Mouse (Mus musculus): Measurements from ENCODE around the gene Pyroxd1. TPM values are rescaled to one million over a fixed set of nuclear protein-coding genes. Genes with fewer than 3 reads are reported as not detected.
"Not testable (repeated sequence)": the region's sequence is repeated elsewhere in the genome, so short reads cannot be mapped to it uniquely, and the experiment has no call there.

The Pyroxd1 gene
- polyA plus RNA-seq, 1 experiment from 2014 or later, result 26.8 TPM

- H3K27me3 ChIP-seq (replicated peaks; ENCODE audit: control insufficient read depth, insufficient read depth, low read length), result no peaks in the 10 kb centered on the region
- no peaks in the 10 kb centered on the region for H3K9me3 ChIP-seq (ENCODE audit: control insufficient read depth, low read length)
- peaks cover 8% of the 10 kb centered on the region for H3K4me1 ChIP-seq (replicated peaks; ENCODE audit: control insufficient read depth, insufficient read depth, low read length)
- H3K9ac ChIP-seq (replicated peaks; ENCODE audit: low read depth, low read length), result no peak overlapping the region
- WGBS, result 60% methylated on average over 2 of the region's 2 CpGs
- no peak for ATAC-seq
- no peak overlapping the region for H3K27ac ChIP-seq (ENCODE audit: low read length)
- no peak overlapping the region for H3K4me2 ChIP-seq (ENCODE audit: low read length)
- no peak overlapping the region for H3K4me3 ChIP-seq (replicated peaks; ENCODE audit: low read length)
- H3K36me3 ChIP-seq (ENCODE audit: control insufficient read depth, insufficient read depth), result no peaks in the 10 kb centered on the region
These were observed 1.9 kb upstream of the Pyroxd1 start for GRCm38 (mm10) chr6:142343561-142343960.

GRCm38 (mm10) chr6:142346181-142347110 lies 992 bp downstream of the Pyroxd1 start:
- WGBS, result 65% methylated on average over 12 of the region's 12 CpGs
- Histone ChIP-seq H3K4me3 (replicated peaks; ENCODE audit: low read length) (peak overlapping the region; percentile 88), H3K4me2 (ENCODE audit: low read length) (peak overlapping the region; percentile 68), H3K4me1 (replicated peaks; ENCODE audit: control insufficient read depth, insufficient read depth, low read length) (peaks cover 8% of the 10 kb centered on the region), H3K27ac (ENCODE audit: low read length) (no peak overlapping the region), H3K27me3 (replicated peaks; ENCODE audit: control insufficient read depth, insufficient read depth, low read length) (no peaks in the 10 kb centered on the region), H3K9ac (replicated peaks; ENCODE audit: low read depth, low read length) (peak overlapping the region; percentile 77), H3K36me3 (ENCODE audit: control insufficient read depth, insufficient read depth) (peaks cover 16% of the 10 kb centered on the region), H3K9me3 (ENCODE audit: control insufficient read depth, low read length) (no peaks in the 10 kb centered on the region)
- ATAC-seq, result no peak

GRCm38 (mm10) chr6:142347431-142348385 lies 2.3 kb downstream of the Pyroxd1 start:
- Histone ChIP-seq H3K27ac (ENCODE audit: low read length) (no peak overlapping the region), H3K4me3 (replicated peaks; ENCODE audit: low read length) (no peak overlapping the region), H3K4me1 (replicated peaks; ENCODE audit: control insufficient read depth, insufficient read depth, low read length) (peaks cover 8% of the 10 kb centered on the region), H3K9me3 (ENCODE audit: control insufficient read depth, low read length) (no peaks in the 10 kb centered on the region), H3K36me3 (ENCODE audit: control insufficient read depth, insufficient read depth) (peaks cover 19% of the 10 kb centered on the region), H3K4me2 (ENCODE audit: low read length) (no peak overlapping the region), H3K9ac (replicated peaks; ENCODE audit: low read depth, low read length) (no peak overlapping the region), H3K27me3 (replicated peaks; ENCODE audit: control insufficient read depth, insufficient read depth, low read length) (no peaks in the 10 kb centered on the region)
- 69% methylated on average over 11 of the region's 11 CpGs for WGBS
- ATAC-seq, result no peak

GRCm38 (mm10) chr6:142352099-142352498 lies 6.6 kb downstream of the Pyroxd1 start:
- not testable (repeated sequence) for H3K4me3 ChIP-seq (replicated peaks; ENCODE audit: low read length); ATAC-seq; H3K4me2 ChIP-seq (ENCODE audit: low read length); H3K9ac ChIP-seq (replicated peaks; ENCODE audit: low read depth, low read length); H3K4me1 ChIP-seq (replicated peaks; ENCODE audit: control insufficient read depth, insufficient read depth, low read length); H3K9me3 ChIP-seq (ENCODE audit: control insufficient read depth, low read length); H3K27me3 ChIP-seq (replicated peaks; ENCODE audit: control insufficient read depth, insufficient read depth, low read length); H3K27ac ChIP-seq (ENCODE audit: low read length)
- 96% methylated on average over 3 of the region's 3 CpGs for WGBS
- peaks cover 35% of the 10 kb centered on the region for H3K36me3 ChIP-seq (ENCODE audit: control insufficient read depth, insufficient read depth)

GRCm38 (mm10) chr6:142357106-142357505 lies 11.7 kb downstream of the Pyroxd1 start:
- WGBS, result 83% methylated on average over 7 of the region's 7 CpGs
- Histone ChIP-seq H3K4me3 (replicated peaks; ENCODE audit: low read length) (no peak overlapping the region), H3K9me3 (ENCODE audit: control insufficient read depth, low read length) (no peaks in the 10 kb centered on the region), H3K36me3 (ENCODE audit: control insufficient read depth, insufficient read depth) (peaks cover 44% of the 10 kb centered on the region), H3K4me2 (ENCODE audit: low read length) (no peak overlapping the region), H3K9ac (replicated peaks; ENCODE audit: low read depth, low read length) (no peak overlapping the region), H3K27ac (ENCODE audit: low read length) (no peak overlapping the region), H3K27me3 (replicated peaks; ENCODE audit: control insufficient read depth, insufficient read depth, low read length) (no peaks in the 10 kb centered on the region), H3K4me1 (replicated peaks; ENCODE audit: control insufficient read depth, insufficient read depth, low read length) (no peaks in the 10 kb centered on the region)
- no peak for ATAC-seq

- ATAC-seq, result no peak
- Histone ChIP-seq H3K9me3 (ENCODE audit: control insufficient read depth, low read length) (no peaks in the 10 kb centered on the region), H3K4me3 (replicated peaks; ENCODE audit: low read length) (no peak overlapping the region), H3K9ac (replicated peaks; ENCODE audit: low read depth, low read length) (no peak overlapping the region), H3K27ac (ENCODE audit: low read length) (no peak overlapping the region), H3K36me3 (ENCODE audit: control insufficient read depth, insufficient read depth) (peaks cover 39% of the 10 kb centered on the region), H3K4me1 (replicated peaks; ENCODE audit: control insufficient read depth, insufficient read depth, low read length) (no peaks in the 10 kb centered on the region), H3K4me2 (ENCODE audit: low read length) (no peak overlapping the region), H3K27me3 (replicated peaks; ENCODE audit: control insufficient read depth, insufficient read depth, low read length) (no peaks in the 10 kb centered on the region)
- WGBS, result 93% methylated on average over 6 of the region's 6 CpGs
These were observed 16.6 kb downstream of the Pyroxd1 start for GRCm38 (mm10) chr6:142362036-142362435.

- Histone ChIP-seq H3K9ac (replicated peaks; ENCODE audit: low read depth, low read length) (no peak overlapping the region), H3K9me3 (ENCODE audit: control insufficient read depth, low read length) (no peaks in the 10 kb centered on the region), H3K4me1 (replicated peaks; ENCODE audit: control insufficient read depth, insufficient read depth, low read length) (no peaks in the 10 kb centered on the region), H3K27ac (ENCODE audit: low read length) (no peak overlapping the region), H3K4me3 (replicated peaks; ENCODE audit: low read length) (no peak overlapping the region), H3K4me2 (ENCODE audit: low read length) (no peak overlapping the region), H3K36me3 (ENCODE audit: control insufficient read depth, insufficient read depth) (peaks cover 37% of the 10 kb centered on the region), H3K27me3 (replicated peaks; ENCODE audit: control insufficient read depth, insufficient read depth, low read length) (no peaks in the 10 kb centered on the region)
- WGBS, result 73% methylated on average over 9 of the region's 9 CpGs
- no peak for ATAC-seq
These were observed 17.6 kb downstream of the Pyroxd1 start for GRCm38 (mm10) chr6:142363019-142363576.

- H3K4me2 ChIP-seq (ENCODE audit: low read length), result no peak overlapping the region
- no peak overlapping the region for H3K27ac ChIP-seq (ENCODE audit: low read length)
- H3K4me1 ChIP-seq (replicated peaks; ENCODE audit: control insufficient read depth, insufficient read depth, low read length), result no peaks in the 10 kb centered on the region
- no peak for ATAC-seq
- no peaks in the 10 kb centered on the region for H3K27me3 ChIP-seq (replicated peaks; ENCODE audit: control insufficient read depth, insufficient read depth, low read length)
- no peak overlapping the region for H3K9ac ChIP-seq (replicated peaks; ENCODE audit: low read depth, low read length)
- H3K9me3 ChIP-seq (ENCODE audit: control insufficient read depth, low read length), result no peaks in the 10 kb centered on the region
- WGBS, result 89% methylated on average over 8 of the region's 8 CpGs
- H3K36me3 ChIP-seq (ENCODE audit: control insufficient read depth, insufficient read depth), result peaks cover 19% of the 10 kb centered on the region
- H3K4me3 ChIP-seq (replicated peaks; ENCODE audit: low read length), result no peak overlapping the region
These were observed 20.5 kb downstream of the Pyroxd1 start for GRCm38 (mm10) chr6:142365742-142366472.

All from forebrain, embryonic 16.5 days (tissue).